Mouse (Mus musculus): Measurements from ENCODE around the gene 1700025F22Rik.
"Not testable (repeated sequence)": the region's sequence is repeated elsewhere in the genome, so short reads cannot be mapped to it uniquely, and the experiment has no call there.

Gene 1700025F22Rik

GRCm38 (mm10) chr19:11165172-11165571 lies at the start of gene 1700025F22Rik:
Gene 1700025F22Rik, minus strand, starts transcription at chr19:11165320.
- CTCF ChIA-PET, result no interaction called here

DNA sequence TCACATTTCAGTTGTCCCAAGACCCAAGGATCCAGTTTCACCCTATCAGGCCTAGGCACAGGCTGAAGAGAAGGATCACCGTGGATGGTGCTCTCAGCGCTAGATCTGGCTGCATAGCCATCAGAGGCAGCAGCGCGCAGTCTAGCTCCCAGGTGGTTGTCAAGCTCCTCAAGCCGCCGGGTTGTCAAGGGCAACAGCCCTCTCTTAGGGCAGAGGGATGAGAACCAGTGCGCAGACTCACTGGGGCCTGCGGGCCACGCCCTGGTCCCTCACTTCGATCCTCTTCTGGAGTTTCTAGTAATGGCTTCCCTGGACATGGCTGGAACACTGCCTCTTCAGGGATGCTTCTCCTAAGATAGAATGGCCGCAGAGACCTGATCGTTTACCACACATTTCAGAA lies 31.4 kb upstream of the 1700025F22Rik start, which contains the start of gene Ms4a13:
Gene Ms4a13, minus strand, starts transcription at position 192 of the 400 bp plus-strand sequence.
- CTCF ChIA-PET, result no interaction called here

- CTCF ChIA-PET, result interaction anchor here (0.7 kb wide), 1 partner anchor 434 kb away, joined by 3 read pairs; no protein-coding TSS in a partner anchor
Observed at GRCm38 (mm10) chr19:11192552-11192951, 27.4 kb upstream of the 1700025F22Rik start.

- CTCF ChIA-PET, result interaction anchor here (0.6 to 1.2 kb wide), 2 partner anchors 24 to 158 kb away, joined by 3 to 4 read pairs; no protein-coding TSS in a partner anchor
Observed at GRCm38 (mm10) chr19:11184121-11184520, 19.0 kb upstream of the 1700025F22Rik start.

DNA sequence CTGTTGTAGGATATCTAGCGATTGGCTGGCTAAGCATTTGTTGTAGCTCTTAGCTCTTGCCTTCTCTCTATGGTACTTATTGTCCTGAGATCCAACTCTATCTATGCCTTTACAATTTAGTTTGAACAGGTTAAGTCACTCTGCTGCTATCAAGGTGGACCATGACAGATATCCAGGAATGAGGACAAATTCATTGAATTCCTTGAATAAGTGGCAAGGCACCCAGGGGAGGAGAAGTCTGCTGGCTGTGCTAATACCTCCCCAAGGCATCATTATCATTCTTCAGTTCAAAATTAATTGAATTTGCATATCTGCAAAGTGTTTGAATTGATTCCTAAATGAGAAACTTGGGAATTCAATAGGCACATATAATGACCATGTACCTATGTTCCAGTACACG lies 12.3 kb upstream of the 1700025F22Rik start:
- CTCF ChIA-PET, result no interaction called here

DNA sequence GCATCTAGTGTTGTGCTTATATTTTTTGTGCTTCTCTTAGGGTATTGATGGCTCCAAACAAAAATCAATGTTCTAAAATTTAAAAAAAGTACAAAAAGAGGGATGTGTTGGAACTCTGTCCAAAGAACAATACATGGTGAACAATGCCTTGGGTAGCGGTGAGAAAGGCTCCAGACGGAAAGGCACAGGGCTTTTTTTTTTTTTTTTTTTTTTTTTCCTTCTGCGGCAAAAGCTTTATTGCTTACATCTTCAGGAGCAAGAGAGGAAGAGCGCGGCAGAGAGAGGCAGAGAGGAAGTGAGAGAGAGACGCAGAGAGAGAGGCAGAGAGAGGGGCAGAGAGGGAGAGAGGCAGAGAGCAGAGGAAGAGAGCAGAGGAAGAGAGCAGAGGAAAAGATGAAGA lies 7.2 kb downstream of the 1700025F22Rik start:
- CTCF ChIA-PET, result interaction anchor here (0.6 kb wide), 1 partner anchor 151 kb away, joined by 3 read pairs; no protein-coding TSS in a partner anchor

GRCm38 (mm10) chr19:11135336-11135735 lies 29.8 kb downstream of the 1700025F22Rik start:
- CTCF ChIA-PET, result no interaction called here

DNA sequence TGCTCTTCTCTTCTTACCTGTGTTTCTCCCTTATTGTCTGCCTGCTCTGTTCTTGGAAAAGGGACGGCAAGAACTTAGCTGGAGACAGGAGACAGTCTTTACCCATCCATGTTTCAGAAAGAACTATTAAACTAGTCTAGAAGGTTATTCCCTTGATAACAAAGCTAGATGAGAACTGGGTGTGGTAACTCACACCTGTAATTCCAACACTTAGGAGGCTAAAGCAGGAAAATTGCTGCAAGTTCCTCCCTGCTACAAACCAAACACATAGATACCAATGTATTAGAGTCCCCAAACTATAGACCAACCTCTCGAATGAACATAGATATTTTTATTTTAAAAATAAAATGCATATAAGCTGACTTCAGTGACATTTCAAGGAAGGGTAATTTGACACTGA lies 30.3 kb downstream of the 1700025F22Rik start:
- CTCF ChIA-PET, result no interaction called here

DNA sequence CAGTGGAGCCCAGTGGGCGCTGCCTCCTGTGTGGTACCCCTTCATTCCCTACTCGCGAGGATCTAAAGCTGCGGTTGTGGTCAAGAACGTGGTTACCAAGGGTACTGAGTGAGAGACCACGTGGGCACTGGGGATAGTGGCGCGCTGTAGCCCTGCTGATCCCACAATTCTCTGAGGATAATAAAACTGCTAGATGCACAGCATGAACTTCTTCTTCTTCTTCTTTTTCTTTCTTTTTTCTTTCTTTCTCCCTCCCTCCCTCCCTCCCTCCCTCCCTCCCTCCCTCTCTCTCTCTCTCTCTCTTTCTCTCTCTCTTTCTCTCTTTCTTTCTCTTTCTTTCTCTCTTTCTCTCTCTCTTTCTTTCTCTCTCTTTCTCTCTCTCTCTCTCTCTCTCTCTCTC lies 34.3 kb downstream of the 1700025F22Rik start, which contains the start of gene 1700017D01Rik:
Gene 1700017D01Rik, minus strand, starts transcription at position 101 of the 400 bp plus-strand sequence.
- CTCF ChIA-PET, result interaction anchor here (0.6 kb wide), 1 partner anchor 47 kb away, joined by 5 read pairs; no protein-coding TSS in a partner anchor

GRCm38 (mm10) chr19:11129702-11130101 lies 35.4 kb downstream of the 1700025F22Rik start:
- CTCF ChIA-PET, result no interaction called here

DNA sequence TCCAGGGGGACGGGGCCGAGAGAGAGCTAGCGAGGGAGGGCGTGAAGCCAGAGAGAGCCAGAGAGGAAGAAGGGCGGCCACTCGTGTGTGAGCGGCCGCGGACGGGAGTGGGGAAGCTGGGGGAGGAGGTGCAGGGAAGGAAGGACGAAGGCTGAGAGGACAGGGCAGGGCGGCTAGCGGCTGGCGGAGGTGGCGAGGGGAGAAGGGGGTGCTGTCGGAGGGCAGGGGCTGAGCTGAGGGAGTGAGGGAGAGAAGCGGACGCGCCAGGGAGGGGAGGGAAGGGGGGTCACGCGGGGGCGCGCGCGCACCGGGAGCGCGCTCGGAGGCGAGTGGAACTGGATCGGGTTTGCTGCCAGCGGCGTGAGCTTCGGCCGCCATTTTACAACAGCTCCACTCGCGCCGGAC lies 44.1 kb downstream of the 1700025F22Rik start:
- CTCF ChIA-PET, result interaction anchor here (0.7 kb wide), 1 partner anchor 11 kb away, joined by 3 read pairs; no protein-coding TSS in a partner anchor

DNA sequence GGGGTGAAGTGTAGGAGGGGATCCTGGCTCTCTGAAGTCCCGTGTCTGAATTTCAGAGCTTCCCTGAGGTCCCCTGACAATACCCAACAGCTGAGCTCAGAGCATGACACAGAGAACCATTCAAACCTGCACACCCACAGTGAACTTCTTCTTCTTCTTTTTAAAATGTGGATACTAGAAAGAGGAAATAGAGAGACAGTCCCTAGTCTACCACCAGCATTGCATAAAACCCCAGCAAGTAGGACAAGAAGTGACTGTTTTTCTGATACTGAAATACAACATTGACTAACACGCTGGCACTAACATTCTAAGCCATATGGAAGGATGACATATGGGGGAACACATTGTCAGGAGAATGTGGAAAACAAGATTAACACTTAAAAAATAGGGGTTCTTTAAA lies 45.8 kb downstream of the 1700025F22Rik start:
- CTCF ChIA-PET, result interaction anchor here (0.6 kb wide), 1 partner anchor 121 kb away, joined by 3 read pairs; no protein-coding TSS in a partner anchor

- CTCF ChIA-PET, result no interaction called here
Observed at GRCm38 (mm10) chr19:11107746-11108145, 57.4 kb downstream of the 1700025F22Rik start.

DNA sequence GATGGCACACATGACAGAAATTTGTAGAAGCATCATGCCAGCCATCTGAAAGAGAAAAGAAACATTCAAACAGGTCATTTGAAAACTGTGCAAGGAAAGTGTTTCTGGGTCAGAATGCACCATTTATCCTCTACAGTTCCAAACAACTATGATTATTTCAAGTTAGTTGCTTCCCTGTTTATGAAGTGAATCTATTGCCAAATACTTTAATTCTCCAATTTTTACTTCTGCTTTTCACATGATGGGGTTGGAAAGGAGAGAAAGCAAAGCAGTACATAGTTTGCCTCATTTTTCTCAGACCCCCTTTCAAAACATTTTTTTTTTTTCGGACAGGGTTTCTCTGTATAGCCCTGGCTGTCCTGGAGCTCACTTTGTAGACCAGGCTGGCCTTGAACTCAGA lies 63.2 kb downstream of the 1700025F22Rik start:
- CTCF ChIA-PET, result interaction anchor here (1.5 kb wide), 1 partner anchor 8 kb away, joined by 3 read pairs; no protein-coding TSS in a partner anchor

DNA sequence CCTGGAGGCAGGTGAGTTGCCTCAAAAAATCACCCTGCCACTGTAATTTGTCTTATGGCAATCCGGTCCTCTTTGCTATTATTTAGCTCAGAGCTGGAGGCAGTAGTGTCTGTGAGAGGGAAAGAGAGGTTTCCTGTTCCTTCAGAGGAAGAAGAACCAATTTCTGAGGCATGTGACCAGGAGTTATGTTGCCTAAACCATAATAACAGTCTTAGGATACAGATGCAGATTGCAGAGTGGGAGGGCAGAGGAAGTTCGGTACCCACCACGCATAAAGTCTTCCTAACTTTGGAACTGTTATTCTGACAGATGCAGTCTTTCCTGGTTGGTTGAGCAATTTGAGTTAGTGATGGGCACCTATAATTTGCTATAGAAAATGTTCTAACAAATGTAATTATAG lies 66.7 kb downstream of the 1700025F22Rik start:
- CTCF ChIA-PET, result no interaction called here

- CTCF ChIA-PET, result not testable (repeated sequence)
Observed at GRCm38 (mm10) chr19:11092131-11092530, 73.0 kb downstream of the 1700025F22Rik start.

All from spleen, embryonic (tissue).